In the genomic region with DNA sequence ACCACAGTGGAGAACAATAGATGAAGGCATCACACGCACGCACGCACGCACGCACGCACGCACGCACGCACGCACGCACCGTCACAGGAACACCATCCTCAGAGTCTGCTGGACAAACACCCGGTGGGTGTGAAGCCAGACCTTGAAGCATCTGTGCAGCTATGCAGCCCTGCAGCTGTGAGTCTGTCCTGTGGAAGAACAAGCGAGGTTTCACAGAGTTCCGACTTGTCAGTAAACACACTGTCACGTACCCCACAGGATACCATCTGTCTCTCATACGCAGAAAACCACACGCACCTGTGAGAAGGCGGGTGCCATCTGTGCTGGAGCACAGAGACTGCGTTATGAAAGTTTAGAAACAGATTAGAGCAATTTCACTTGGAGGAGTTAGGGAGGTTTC, we compare ENCODE assay signal across 9 mouse cellular contexts. TPM values are rescaled to one million over a fixed set of nuclear protein-coding genes. Genes with fewer than 3 reads are reported as not detected.
DNase-seq lines count a peak whose midpoint lies in the region; ATAC-seq and TF ChIP-seq lines count a peak whose summit lies in the region.
"Had no signal": no experiment of that assay in that cellular context is flagged by ENCODE, and none has a peak within 500 bp of the region (broad histone marks: within the 10 kb centered on the region; RNA-seq: fewer than 3 reads in every experiment).

No protein-coding gene starts in this region.

- TF ChIP-seq CTCF in hindbrain, postnatal 0 days (IDR thresholded peaks at IDR 0.05; ENCODE audit: low read depth) = no peak
- no peak for TF ChIP-seq CTCF in forebrain, postnatal 0 days (IDR thresholded peaks at IDR 0.05; ENCODE audit: low read depth)

- no peaks in the 10 kb centered on the region for H3K9me3 ChIP-seq in hindbrain, embryonic 16.5 days (ENCODE audit: control insufficient read depth, low read length)
- H3K9me3 ChIP-seq in hindbrain, postnatal 0 days (ENCODE audit: low read length) = no peaks in the 10 kb centered on the region
- no peaks in the 10 kb centered on the region for H3K9me3 ChIP-seq in forebrain, postnatal 0 days (ENCODE audit: low read length)
- no peaks in the 10 kb centered on the region for H3K9me3 ChIP-seq in kidney, embryonic 15.5 days (replicated peaks)

- no peak overlapping the region for H3K4me3 ChIP-seq in hindbrain, embryonic 16.5 days (ENCODE audit: low read length)
- no peak overlapping the region for H3K4me3 ChIP-seq in hindbrain, postnatal 0 days (ENCODE audit: low read length)
- no peak overlapping the region for H3K4me3 ChIP-seq in forebrain, postnatal 0 days (ENCODE audit: low read depth, low read length)
- H3K4me3 ChIP-seq in kidney, embryonic 15.5 days (replicated peaks) = no peak overlapping the region

- H3K27me3 ChIP-seq in hindbrain, embryonic 16.5 days (replicated peaks; ENCODE audit: control insufficient read depth, insufficient read depth, low read length) = no peaks in the 10 kb centered on the region
- no peaks in the 10 kb centered on the region for H3K27me3 ChIP-seq in hindbrain, postnatal 0 days (ENCODE audit: insufficient read depth, low read length)
- no peaks in the 10 kb centered on the region for H3K27me3 ChIP-seq in forebrain, postnatal 0 days (ENCODE audit: insufficient read depth, low read length)
- no peaks in the 10 kb centered on the region for H3K27me3 ChIP-seq in kidney, embryonic 15.5 days

- whole genome bisulfite sequencing in hindbrain, embryonic 16.5 days = 85% methylated on average over 20 of the region's 20 CpGs
- WGBS in hindbrain, postnatal 0 days = 82% methylated on average over 20 of the region's 20 CpGs
- 74% methylated on average over 20 of the region's 20 CpGs for WGBS in forebrain, postnatal 0 days
- WGBS in kidney, embryonic 15.5 days = 89% methylated on average over 20 of the region's 20 CpGs

- no peak overlapping the region for H3K27ac ChIP-seq in hindbrain, embryonic 16.5 days (ENCODE audit: low read depth, low read length)
- no peak overlapping the region for H3K27ac ChIP-seq in hindbrain, postnatal 0 days
- H3K27ac ChIP-seq in forebrain, postnatal 0 days (ENCODE audit: low read depth, low read length) = no peak overlapping the region
- no peak overlapping the region for H3K27ac ChIP-seq in kidney, embryonic 15.5 days

- no peaks in the 10 kb centered on the region for H3K36me3 ChIP-seq in hindbrain, embryonic 16.5 days (ENCODE audit: control insufficient read depth, insufficient read depth, low read length)
- no peaks in the 10 kb centered on the region for H3K36me3 ChIP-seq in hindbrain, postnatal 0 days (ENCODE audit: insufficient read depth, low read length)
- no peaks in the 10 kb centered on the region for H3K36me3 ChIP-seq in forebrain, postnatal 0 days (ENCODE audit: insufficient read depth)
- H3K36me3 ChIP-seq in kidney, embryonic 15.5 days = no peaks in the 10 kb centered on the region

- ATAC-seq in hindbrain, embryonic 16.5 days = peak; percentile 32; the same call in 1 of the 2 replicates
- no peak for ATAC-seq in hindbrain, postnatal 0 days
- peak; percentile 53 for ATAC-seq in forebrain, postnatal 0 days
- no peak for ATAC-seq in kidney, embryonic 15.5 days (replicated peaks; ENCODE audit: low FRiP score)

- H3K9ac ChIP-seq in hindbrain, embryonic 16.5 days (ENCODE audit: low read depth, low read length) = no peak overlapping the region
- no peak overlapping the region for H3K9ac ChIP-seq in hindbrain, postnatal 0 days (replicated peaks; ENCODE audit: low read length)
- H3K9ac ChIP-seq in forebrain, postnatal 0 days = no peak overlapping the region
- H3K9ac ChIP-seq in kidney, embryonic 15.5 days = no peak overlapping the region

- no peak overlapping the region for H3K4me2 ChIP-seq in hindbrain, embryonic 16.5 days (ENCODE audit: low read length)
- no peak overlapping the region for H3K4me2 ChIP-seq in hindbrain, postnatal 0 days (ENCODE audit: low read depth, low read length)
- no peak overlapping the region for H3K4me2 ChIP-seq in forebrain, postnatal 0 days (ENCODE audit: low read depth)
- H3K4me2 ChIP-seq in kidney, embryonic 15.5 days = no peak overlapping the region

- H3K4me1 ChIP-seq in hindbrain, embryonic 16.5 days (ENCODE audit: control insufficient read depth, insufficient read depth, low read depth, low read length) = peaks cover 13% of the 10 kb centered on the region
- peaks cover 23% of the 10 kb centered on the region for H3K4me1 ChIP-seq in hindbrain, postnatal 0 days (ENCODE audit: insufficient read depth, low read length)
- H3K4me1 ChIP-seq in forebrain, postnatal 0 days (ENCODE audit: insufficient read depth) = no peaks in the 10 kb centered on the region
- peaks cover 39% of the 10 kb centered on the region for H3K4me1 ChIP-seq in kidney, embryonic 15.5 days

- intact Hi-C loops in left cerebral cortex, postnatal 36 days (cut with DNase I) = no loop called here

- DNase-seq in hindbrain, postnatal 0 days (ENCODE audit: low spot score) = no peak
- DNase-seq in forebrain, postnatal 0 days = peak; percentile 64
- DNase-seq in left cerebral cortex, postnatal 36 days (ENCODE audit: low spot score in 2 of 2) = peak; percentile 83 to 85
- peak; percentile 63 to 64 for DNase-seq in spleen, postnatal 36 days (ENCODE audit: low spot score in 2 of 2)
- no peak for DNase-seq in lung, postnatal 25 days (ENCODE audit: low spot score)
- no peak for DNase-seq in retina, embryonic 14.5 days (ENCODE audit: low spot score)

RNA-seq across cellular contexts. Expression of a gene that starts 22.0 kb away (rescaled TPM):
- 6.6 and 9.3 TPM in 2 replicates for polyA plus RNA-seq in hindbrain, embryonic 16.5 days (2015; fragmentation: Nextera tagmentation; extraction: Ambion mirVana)
- total RNA-seq in hindbrain, postnatal 0 days (2014; rRNA removed) = 14.5 and 14.8 TPM in 2 replicates
- polyA plus RNA-seq in hindbrain, postnatal 0 days (2015; fragmentation: Nextera tagmentation; extraction: Ambion mirVana) = 7.1 and 7.6 TPM in 2 replicates
- total RNA-seq in forebrain, postnatal 0 days (2014; rRNA removed) = 6.8 and 10.0 TPM in 2 replicates
- polyA plus RNA-seq in forebrain, postnatal 0 days (2015; fragmentation: Nextera tagmentation; extraction: Ambion mirVana) = 4.6 and 4.9 TPM in 2 replicates
- total RNA-seq in left cerebral cortex, postnatal 36 days (2021) = 1 to 10 TPM; 4.1 to 5.1 TPM
- polyA plus RNA-seq in kidney, embryonic 15.5 days (2015; fragmentation: Nextera tagmentation; extraction: Ambion mirVana) = 46.3 and 46.4 TPM in 2 replicates

RNA-seq across cellular contexts. Expression of a gene that starts 44.0 kb away (rescaled TPM):
- polyA plus RNA-seq in hindbrain, embryonic 16.5 days (2015; fragmentation: Nextera tagmentation; extraction: Ambion mirVana) = not detected in 2 replicates
- not detected in 2 replicates for total RNA-seq in hindbrain, postnatal 0 days (2014; rRNA removed)
- not detected in 2 replicates for polyA plus RNA-seq in hindbrain, postnatal 0 days (2015; fragmentation: Nextera tagmentation; extraction: Ambion mirVana)
- total RNA-seq in forebrain, postnatal 0 days (2014; rRNA removed) = not detected in 2 replicates
- not detected in 2 replicates for polyA plus RNA-seq in forebrain, postnatal 0 days (2015; fragmentation: Nextera tagmentation; extraction: Ambion mirVana)
- total RNA-seq in left cerebral cortex, postnatal 36 days (2021) = not detected
- 1.1 and 31.9 TPM in 2 replicates for polyA plus RNA-seq in kidney, embryonic 15.5 days (2015; fragmentation: Nextera tagmentation; extraction: Ambion mirVana)
- total RNA-seq: left cerebral cortex, postnatal 10 days had no signal

Comparison
In these comparisons a context has a peak if more than half of its experiments do, and no peak if none do; other contexts are left out.
1. ATAC-seq: peak in hindbrain, embryonic 16.5 days (single experiment) and forebrain, postnatal 0 days (single experiment); none in hindbrain, postnatal 0 days (single experiment) and kidney, embryonic 15.5 days (single experiment).
2. DNase-seq: peak in forebrain, postnatal 0 days (single experiment), left cerebral cortex, postnatal 36 days (2 of 2) and spleen, postnatal 36 days (2 of 2); none in hindbrain, postnatal 0 days (single experiment), lung, postnatal 25 days (single experiment) and retina, embryonic 14.5 days (single experiment).